Comparison of ENCODE assay signal across 8 mouse cellular contexts in the genomic region with DNA sequence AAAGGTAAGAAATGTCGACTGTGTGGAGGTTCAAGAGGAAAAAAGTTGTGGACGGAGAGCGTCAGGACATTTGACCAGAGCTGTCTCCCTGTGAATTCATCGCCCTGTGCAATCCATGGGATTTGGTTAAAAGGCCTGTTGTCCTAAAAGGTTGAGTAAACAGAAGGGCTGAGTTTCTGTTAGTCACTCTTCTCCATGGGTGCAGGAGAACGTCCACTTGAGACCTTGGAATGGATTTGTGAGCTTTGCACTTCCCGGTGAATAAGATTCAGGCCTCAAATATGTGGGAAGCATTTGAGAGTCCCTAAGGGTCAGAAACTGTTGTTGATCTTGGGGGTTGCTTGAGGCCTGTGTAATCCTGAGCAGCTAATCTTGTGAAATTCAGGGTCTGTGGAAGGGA. TPM values are rescaled to one million over a fixed set of nuclear protein-coding genes. Genes with fewer than 3 reads are reported as not detected.
DNase-seq lines count a peak whose midpoint lies in the region; ATAC-seq and TF ChIP-seq lines count a peak whose summit lies in the region.
"Had no signal": no experiment of that assay in that cellular context is flagged by ENCODE, and none has a peak within 500 bp of the region (broad histone marks: within the 10 kb centered on the region; RNA-seq: fewer than 3 reads in every experiment).

No protein-coding gene starts in this region.

- DNase-seq in lung, adult 2 months: no peak
- DNase-seq in lung, postnatal 25 days (ENCODE audit: low spot score): no peak
- no peak for DNase-seq in limb, embryonic 11.5 days (ENCODE audit: low spot score)
- no peak for DNase-seq in T-cell, adult 2 months (ENCODE audit: low spot score)
- DNase-seq in spleen, postnatal 36 days (ENCODE audit: low spot score in 2 of 2): no peak
- DNase-seq: adrenal gland, postnatal 14 days had no signal

- no peak overlapping the region for H3K9ac ChIP-seq in limb, embryonic 11.5 days (ENCODE audit: low read length)
- 0 out of 2 replicates have a peak overlapping the region, but pooled peaks have one; percentile 86 for H3K9ac ChIP-seq in stomach, embryonic 14.5 days (replicated peaks; ENCODE audit: low read depth, low read length)

- ATAC-seq in limb, embryonic 11.5 days (ENCODE audit: insufficient number of reproducible peaks, low FRiP score, low TSS enrichment, low read depth): no peak
- ATAC-seq in stomach, embryonic 14.5 days (ENCODE audit: insufficient number of reproducible peaks, insufficient read depth, low FRiP score, low read depth): no peak

- no peak for TF ChIP-seq POLR2A in lung, adult 2 months (IDR thresholded peaks at IDR 0.05; ENCODE audit: borderline replicate concordance, extremely low read depth, low read depth, low read length)
- no peak for TF ChIP-seq POLR2A in embryonic fibroblast, embryonic 13.5 days (IDR thresholded peaks at IDR 0.05; ENCODE audit: low read depth, low read length)

- H3K36me3 ChIP-seq in limb, embryonic 11.5 days (ENCODE audit: control insufficient read depth, insufficient read depth, low read length): no peaks in the 10 kb centered on the region
- no peaks in the 10 kb centered on the region for H3K36me3 ChIP-seq in stomach, embryonic 14.5 days (ENCODE audit: control insufficient read depth, insufficient read depth, low read length)

- peak overlapping the region; percentile 56; the same call in 1 of the 2 replicates for H3K27ac ChIP-seq in embryonic fibroblast, embryonic 13.5 days (ENCODE audit: insufficient read depth, low read length)
- H3K27ac ChIP-seq in limb, embryonic 11.5 days (replicated peaks; ENCODE audit: low read depth, low read length): no peak overlapping the region
- no peak overlapping the region for H3K27ac ChIP-seq in stomach, embryonic 14.5 days (ENCODE audit: low read length)

- H3K4me2 ChIP-seq in limb, embryonic 11.5 days (ENCODE audit: low read depth, severe bottlenecking): 0 out of 2 replicates have a peak overlapping the region, but pooled peaks have one; percentile 83
- H3K4me2 ChIP-seq in stomach, embryonic 14.5 days (replicated peaks; ENCODE audit: low read depth, low read length): peak overlapping the region; percentile 83; the same call in 1 of the 2 replicates

- WGBS in lung, adult 2 months: 64% methylated on average over 6 of the region's 6 CpGs
- WGBS in limb, embryonic 11.5 days: 88% methylated on average over 6 of the region's 6 CpGs
- 78% methylated on average over 6 of the region's 6 CpGs for WGBS in stomach, embryonic 14.5 days

- H3K9me3 ChIP-seq in limb, embryonic 11.5 days (ENCODE audit: control insufficient read depth, low read length): no peaks in the 10 kb centered on the region
- no peaks in the 10 kb centered on the region for H3K9me3 ChIP-seq in stomach, embryonic 14.5 days (ENCODE audit: control insufficient read depth, low read depth, low read length)

- H3K27me3 ChIP-seq in limb, embryonic 11.5 days (ENCODE audit: control insufficient read depth, insufficient read depth, low read length): no peaks in the 10 kb centered on the region
- no peaks in the 10 kb centered on the region for H3K27me3 ChIP-seq in stomach, embryonic 14.5 days (ENCODE audit: control insufficient read depth, insufficient read depth, low read length)

- H3K4me3 ChIP-seq in lung, adult 2 months (replicated peaks; ENCODE audit: extremely low read depth, low read depth, low read length): peak overlapping the region; percentile 28
- peak overlapping the region; percentile 94 for H3K4me3 ChIP-seq in embryonic fibroblast, embryonic 13.5 days (ENCODE audit: insufficient read depth, low read length)
- H3K4me3 ChIP-seq in limb, embryonic 11.5 days (ENCODE audit: low read depth, low read length): no peak overlapping the region; the same call in 1 of the 2 replicates
- no peak overlapping the region for H3K4me3 ChIP-seq in stomach, embryonic 14.5 days (ENCODE audit: low read depth, low read length)

- peaks cover 12% of the 10 kb centered on the region for H3K4me1 ChIP-seq in lung, adult 2 months (ENCODE audit: control insufficient read depth, insufficient read depth, low read length)
- peaks cover 14% of the 10 kb centered on the region for H3K4me1 ChIP-seq in embryonic fibroblast, embryonic 13.5 days (ENCODE audit: control insufficient read depth, insufficient read depth, low read length)
- peaks cover 11% of the 10 kb centered on the region; the same call in 1 of the 2 replicates for H3K4me1 ChIP-seq in limb, embryonic 11.5 days (ENCODE audit: control insufficient read depth, insufficient read depth, low read length)
- peaks cover 11% of the 10 kb centered on the region; the same call in 1 of the 2 replicates for H3K4me1 ChIP-seq in stomach, embryonic 14.5 days (ENCODE audit: control insufficient read depth, insufficient read depth, low read length)

- TF ChIP-seq CTCF in lung, adult 2 months (IDR thresholded peaks at IDR 0.05; ENCODE audit: insufficient read depth, low read length): no peak
- no peak for TF ChIP-seq CTCF in embryonic fibroblast, embryonic 13.5 days (IDR thresholded peaks at IDR 0.05; ENCODE audit: borderline replicate concordance, insufficient read depth, low read length)

RNA-seq across cellular contexts. Expression of a gene that starts 1.4 kb away (rescaled TPM):
- polyA plus RNA-seq in lung, adult 2 months (2012; rRNA removed): 16.5 and 20.1 TPM in 2 replicates
- 24.9 and 32.3 TPM in 2 replicates for polyA plus RNA-seq in embryonic fibroblast, embryonic 13.5 days (2011; ENCODE audit: insufficient read length, low read depth, missing spikeins)
- polyA plus RNA-seq in limb, embryonic 11.5 days (2014; fragmentation: Nextera tagmentation; extraction: Ambion mirVana): 4.8 and 5.7 TPM in 2 replicates
- 6.2 and 6.4 TPM in 2 replicates for polyA plus RNA-seq in stomach, embryonic 14.5 days (2014; fragmentation: Nextera tagmentation; extraction: Ambion mirVana)

RNA-seq across cellular contexts. Expression of a gene that starts 14.5 kb away (rescaled TPM):
- polyA plus RNA-seq in lung, adult 2 months (2012; rRNA removed): 3.5 TPM in 2 replicates
- 1.3 and 1.7 TPM in 2 replicates for polyA plus RNA-seq in embryonic fibroblast, embryonic 13.5 days (2011; ENCODE audit: insufficient read length, low read depth, missing spikeins)
- 11.1 and 12.9 TPM in 2 replicates for polyA plus RNA-seq in limb, embryonic 11.5 days (2014; fragmentation: Nextera tagmentation; extraction: Ambion mirVana)
- polyA plus RNA-seq in stomach, embryonic 14.5 days (2014; fragmentation: Nextera tagmentation; extraction: Ambion mirVana): 5.7 and 7.9 TPM in 2 replicates

Comparison
In these comparisons a context has a peak if more than half of its experiments do, and no peak if none do; other contexts are left out.
1. H3K4me3 ChIP-seq: peak in lung, adult 2 months (single experiment) and embryonic fibroblast, embryonic 13.5 days (single experiment); none in limb, embryonic 11.5 days (single experiment) and stomach, embryonic 14.5 days (single experiment).